Mouse (Mus musculus) layer of hippocampus, postnatal 25 days (tissue): ENCODE measurements around the gene Akr1c19. TPM values are rescaled to one million over a fixed set of nuclear protein-coding genes. Genes with fewer than 3 reads are reported as not detected.
"Not testable (repeated sequence)": the region's sequence is repeated elsewhere in the genome, so short reads cannot be mapped to it uniquely, and the experiment has no call there.

ENCODE experiments used
- DNase-seq, 2 experiments: peaks; one replicate each; pipeline ENCODE4 v3.0.0; 2022; ENCODE audit warnings: mixed read lengths in 2 of 2, low spot score in 1 of 2; ENCODE audit errors: extremely low spot score in 1 of 2
- total RNA-seq, 2 experiments: library from RNA; stranded (reverse); gene quantifications; 2 replicates each; pipeline ENCODE4 v1.2.3; 2021

Gene Akr1c19
- not detected for total RNA-seq

DNA sequence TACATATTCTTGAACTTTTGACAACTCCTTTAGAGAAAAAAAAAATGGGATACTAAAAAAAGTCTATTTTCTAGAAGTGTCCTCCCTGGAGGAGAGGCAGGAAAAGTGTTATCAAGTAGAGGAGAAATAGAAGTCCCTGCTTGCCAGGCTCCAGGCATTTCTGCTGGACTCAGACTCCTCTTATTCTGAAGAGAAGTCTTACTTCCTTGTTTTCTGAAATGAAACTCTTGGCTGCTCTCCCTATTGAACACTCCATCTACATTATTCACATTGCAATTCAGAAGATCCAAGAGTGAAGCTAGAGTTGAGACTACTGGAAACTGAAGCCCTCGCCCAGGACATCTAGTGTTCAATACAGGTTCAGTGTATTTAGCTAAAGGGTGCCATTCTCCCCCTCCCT is at the start of gene Akr1c19:
TSS of gene Akr1c19 (plus strand) at position 260 of the 400 bp plus-strand sequence.
- no peak for DNase-seq

DNA sequence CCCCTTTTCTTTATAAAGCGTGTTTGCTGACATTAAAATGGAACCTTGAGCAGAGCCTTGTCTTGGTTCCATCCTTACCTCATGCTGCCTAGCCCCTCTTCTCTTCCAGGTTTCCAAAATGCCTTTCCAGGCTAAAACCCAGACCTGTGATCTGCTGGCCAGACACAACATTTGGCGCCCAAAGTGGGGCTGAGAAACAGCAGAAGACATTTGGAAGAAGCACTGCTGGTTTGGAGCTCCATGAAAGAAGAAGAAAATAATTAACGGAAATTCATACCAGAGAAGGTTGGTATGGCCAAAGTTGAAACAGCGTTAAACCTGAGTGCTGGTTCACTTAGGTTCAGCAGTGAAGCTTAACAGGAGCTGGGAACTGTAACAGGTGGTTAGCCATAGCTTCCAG is 47.2 kb upstream of the Akr1c19 start:
- DNase-seq: not testable (repeated sequence)

DNA sequence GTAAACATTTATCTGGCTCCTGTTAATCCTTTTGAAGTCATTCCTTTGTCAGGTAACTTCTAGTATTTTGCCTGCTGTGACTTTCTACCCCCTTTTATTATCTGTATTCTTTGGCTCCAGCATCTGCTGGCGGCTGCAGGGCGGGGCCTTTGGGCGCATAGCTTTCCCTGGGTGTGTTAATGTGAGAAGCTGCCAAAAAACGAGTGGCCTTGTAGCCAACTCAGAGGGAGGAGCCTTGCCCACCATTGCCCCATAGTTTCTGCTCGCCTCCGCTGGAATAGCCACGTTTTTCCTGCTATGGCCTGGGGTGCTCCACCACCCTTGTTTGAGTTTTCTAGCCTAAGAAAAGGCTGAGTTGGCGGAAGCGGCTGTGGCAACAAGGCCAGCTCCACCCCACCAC is 45.4 kb upstream of the Akr1c19 start:
- no peak for DNase-seq

- DNase-seq: not testable (repeated sequence)
These were observed 41.7 kb upstream of the Akr1c19 start for GRCm38 (mm10) chr13:4186641-4187411.

DNA sequence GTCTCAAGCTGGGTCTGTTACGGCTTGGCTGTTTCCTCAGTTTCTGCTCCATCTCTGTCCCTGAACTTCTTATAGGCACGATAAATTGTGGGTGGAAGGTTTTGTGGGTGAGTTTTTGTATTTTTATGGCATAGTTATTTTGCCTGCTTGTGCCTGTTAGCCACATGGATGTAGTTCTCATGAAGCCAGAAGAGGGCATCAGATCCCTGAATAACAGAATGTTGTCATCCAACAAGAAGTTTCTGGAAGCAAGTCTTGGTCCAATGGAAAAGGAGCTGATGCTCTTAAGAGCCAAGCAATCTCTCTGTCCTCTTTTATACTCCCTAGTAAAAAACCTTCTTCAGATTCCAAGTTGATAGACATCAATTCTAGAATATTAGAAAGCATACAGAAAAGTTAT is 40.3 kb upstream of the Akr1c19 start:
- DNase-seq: no peak

- DNase-seq: no peak
These were observed 37.6 kb upstream of the Akr1c19 start, which contains the start of gene Akr1c13 for GRCm38 (mm10) chr13:4190904-4191303. Gene Akr1c13, plus strand, starts transcription at chr13:4191150.

DNA sequence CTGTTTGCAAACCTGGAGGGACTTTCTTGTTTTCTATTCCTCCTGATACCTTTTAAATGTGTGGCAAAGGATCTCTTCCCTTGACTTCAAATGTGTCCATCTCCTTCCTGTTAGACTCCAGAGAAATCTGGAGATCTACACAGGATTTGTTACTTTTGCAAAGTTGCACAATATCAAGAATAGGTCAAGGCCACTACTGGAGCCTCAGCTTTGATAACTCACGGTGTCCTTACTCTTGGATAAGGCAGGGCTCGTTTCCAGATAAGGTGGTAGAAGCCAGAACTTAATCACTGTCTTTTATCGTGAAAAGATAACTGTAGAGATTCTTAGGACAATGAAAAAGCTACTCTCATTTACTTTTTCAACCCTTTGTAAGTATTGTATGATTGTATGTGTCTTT is 36.0 kb upstream of the Akr1c19 start:
- no peak for DNase-seq

DNA sequence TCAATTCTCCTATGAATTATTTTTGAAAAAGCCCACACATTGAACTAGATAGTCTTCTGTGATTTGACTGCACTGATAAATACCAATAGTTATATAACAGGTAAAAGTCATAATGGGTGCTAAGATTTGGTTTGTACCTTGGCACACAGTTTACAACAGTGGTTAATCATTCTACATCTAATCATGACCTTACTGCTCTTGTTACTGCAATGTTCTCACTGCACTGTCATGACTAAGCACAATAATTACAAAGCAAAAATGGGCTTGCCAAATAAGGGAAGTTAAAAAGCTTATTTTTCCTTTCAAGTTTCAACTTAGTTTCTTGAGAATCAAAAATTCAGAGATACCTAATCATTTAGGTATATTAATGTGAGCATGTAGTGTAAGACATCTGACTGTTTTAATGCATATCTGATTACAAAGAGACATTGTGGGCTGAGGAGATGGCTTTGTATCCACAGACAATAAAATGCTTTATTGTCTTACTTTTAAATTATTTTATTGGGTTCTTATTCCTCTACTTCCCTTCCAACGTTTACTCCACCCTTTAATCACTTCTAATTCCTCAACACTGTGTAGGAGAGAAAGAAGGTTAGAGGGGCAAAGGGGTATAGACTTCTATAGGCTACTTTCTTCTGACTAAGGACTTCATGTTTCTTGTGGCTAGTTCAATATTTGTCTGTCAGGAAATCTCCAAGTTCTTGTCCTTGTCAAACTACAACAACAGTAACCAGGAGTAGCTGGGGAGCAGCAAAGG is 22.2 kb upstream of the Akr1c19 start:
- no peak for DNase-seq

GRCm38 (mm10) chr13:4211560-4212299 is 16.8 kb upstream of the Akr1c19 start:
- no peak for DNase-seq

DNA sequence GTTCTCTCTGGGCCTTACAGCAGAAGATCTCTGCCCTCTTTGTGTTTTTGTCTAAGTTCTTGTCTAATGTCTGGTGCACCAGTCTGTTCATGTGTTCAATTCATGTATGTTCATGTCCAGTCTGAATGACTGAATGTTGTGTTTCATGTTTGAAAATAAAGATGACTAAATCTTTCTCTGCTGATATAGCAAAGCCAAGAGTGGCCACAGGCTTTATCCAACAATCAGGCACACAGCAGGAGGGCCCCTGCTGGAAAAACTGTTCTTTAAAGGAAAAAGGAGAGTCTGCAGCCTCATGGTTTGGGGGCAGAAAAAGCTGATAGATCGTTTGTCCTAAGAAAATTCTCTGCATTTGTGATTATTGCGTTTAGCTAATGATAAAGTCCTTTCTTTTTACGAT is 16.2 kb upstream of the Akr1c19 start:
- DNase-seq: no peak

DNA sequence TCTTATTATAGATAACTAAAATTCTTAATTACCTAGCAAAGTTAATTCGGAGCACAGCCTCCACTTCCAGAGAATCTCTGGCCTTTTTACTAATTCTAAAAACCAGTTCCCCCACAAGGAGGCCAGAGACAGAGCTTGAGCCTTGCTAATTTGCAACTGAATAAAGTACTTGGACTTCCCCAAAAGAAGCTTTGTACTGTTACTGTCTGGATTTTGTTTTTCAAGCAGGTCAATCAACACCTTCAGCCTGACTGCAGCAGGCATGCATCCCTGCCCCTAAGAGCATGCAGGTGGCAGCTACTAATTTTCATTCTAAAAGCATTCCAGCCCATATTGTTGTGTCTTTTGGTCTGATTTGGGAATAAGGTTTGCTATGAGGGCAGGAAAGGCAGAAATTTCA is 13.0 kb upstream of the Akr1c19 start:
- DNase-seq: not testable (repeated sequence)

DNA sequence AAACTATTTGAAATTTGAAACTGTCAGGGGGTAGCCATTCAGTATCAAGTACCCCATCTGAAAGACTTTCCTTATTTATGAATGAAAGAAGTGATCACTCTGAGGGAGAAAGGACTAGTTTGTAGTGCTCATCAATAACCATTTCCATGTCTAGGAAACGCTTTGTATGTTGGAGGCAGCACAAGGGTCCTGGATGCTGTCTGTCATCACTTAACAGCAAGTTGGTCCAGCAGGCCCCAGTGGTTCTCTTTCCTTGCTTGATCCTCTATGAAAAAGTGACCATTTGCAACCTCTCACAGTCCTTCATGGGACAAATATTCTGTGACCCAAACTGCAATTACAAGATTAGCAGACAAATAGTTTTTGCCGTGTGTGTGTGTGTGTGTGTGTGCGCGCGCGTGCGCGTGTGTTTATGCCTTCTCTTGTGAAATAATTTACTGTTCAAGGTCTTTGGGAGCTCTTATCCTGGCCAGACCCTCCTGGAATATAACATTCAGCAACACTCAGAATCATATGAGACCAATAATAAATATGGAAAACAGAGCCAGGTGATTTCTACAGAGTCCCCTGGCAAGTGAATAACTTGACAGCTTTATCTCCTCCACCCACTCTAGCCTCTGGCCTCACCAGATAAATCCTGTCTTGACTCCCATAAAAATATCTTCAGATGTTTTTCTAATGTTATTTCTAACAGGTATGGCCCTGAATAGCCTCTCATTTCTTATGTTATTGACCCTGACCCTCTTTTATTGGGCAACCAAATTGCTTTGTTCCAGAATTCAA is 2.5 kb downstream of the Akr1c19 start:
- no peak for DNase-seq

GRCm38 (mm10) chr13:4233135-4233534 is 4.6 kb downstream of the Akr1c19 start:
- DNase-seq: no peak

- no peak for DNase-seq
These were observed 5.2 kb downstream of the Akr1c19 start for GRCm38 (mm10) chr13:4233536-4234172.

- no peak for DNase-seq
These were observed 16.5 kb downstream of the Akr1c19 start for GRCm38 (mm10) chr13:4244861-4245559.

GRCm38 (mm10) chr13:4249347-4249746 is 20.8 kb downstream of the Akr1c19 start:
- no peak for DNase-seq

GRCm38 (mm10) chr13:4256894-4257293 is 28.4 kb downstream of the Akr1c19 start:
- not testable (repeated sequence) for DNase-seq

- no peak for DNase-seq
These were observed 28.8 kb downstream of the Akr1c19 start for GRCm38 (mm10) chr13:4257349-4257748.

GRCm38 (mm10) chr13:4264612-4265011 is 36.1 kb downstream of the Akr1c19 start:
- no peak for DNase-seq
